In genomic region chr9:62560006-62560405, GRCm38 (mm10) we compare ENCODE assay signal across 8 mouse cellular contexts. TPM values are rescaled to one million over a fixed set of nuclear protein-coding genes. Genes with fewer than 3 reads are reported as not detected.
DNase-seq lines count a peak whose midpoint lies in the region; ATAC-seq and TF ChIP-seq lines count a peak whose summit lies in the region.

No protein-coding gene starts in this region.

- no peaks in the 10 kb centered on the region for H3K36me3 ChIP-seq in intestine, embryonic 15.5 days
- H3K36me3 ChIP-seq in lung, postnatal 0 days (ENCODE audit: insufficient read depth, low read length) = no peaks in the 10 kb centered on the region
- no peaks in the 10 kb centered on the region for H3K36me3 ChIP-seq in forebrain, embryonic 12.5 days (replicated peaks)
- H3K36me3 ChIP-seq in forebrain, embryonic 16.5 days (ENCODE audit: control insufficient read depth, insufficient read depth) = no peaks in the 10 kb centered on the region

- DNase-seq in 3134 (ENCODE audit: extremely low read depth, insufficient read length, low spot score) = peak; percentile 85
- DNase-seq in adrenal gland, adult 18-20 months (ENCODE audit: low spot score in 2 of 2) = peak; percentile 69 to 81
- DNase-seq in gastrocnemius, adult 8-10 months (ENCODE audit: low spot score in 2 of 2) = peak; percentile 78 to 87
- peak; percentile 72 for DNase-seq in lung, postnatal 0 days (ENCODE audit: low spot score)
- DNase-seq in retina, postnatal 1 day = no peak

- H3K9me3 ChIP-seq in intestine, embryonic 15.5 days = no peaks in the 10 kb centered on the region
- H3K9me3 ChIP-seq in lung, postnatal 0 days (ENCODE audit: low read length) = no peaks in the 10 kb centered on the region
- H3K9me3 ChIP-seq in forebrain, embryonic 12.5 days = no peaks in the 10 kb centered on the region
- H3K9me3 ChIP-seq in forebrain, embryonic 16.5 days (ENCODE audit: control insufficient read depth, low read length) = no peaks in the 10 kb centered on the region

- no peak for TF ChIP-seq EP300 in lung, postnatal 0 days (IDR thresholded peaks at IDR 0.05)

- 46% methylated on average over 5 of the region's 5 CpGs for WGBS in intestine, embryonic 15.5 days
- 29% methylated on average over 5 of the region's 5 CpGs for WGBS in lung, postnatal 0 days
- 75% methylated on average over 5 of the region's 5 CpGs for WGBS in forebrain, embryonic 12.5 days
- WGBS in forebrain, embryonic 16.5 days = 70% methylated on average over 5 of the region's 5 CpGs

- no peak for TF ChIP-seq CTCF in lung, postnatal 0 days (IDR thresholded peaks at IDR 0.05)

- H3K4me2 ChIP-seq in intestine, embryonic 15.5 days (replicated peaks) = no peak overlapping the region
- H3K4me2 ChIP-seq in lung, postnatal 0 days (replicated peaks; ENCODE audit: low read depth, low read length) = no peak overlapping the region
- H3K4me2 ChIP-seq in forebrain, embryonic 12.5 days = no peak overlapping the region
- H3K4me2 ChIP-seq in forebrain, embryonic 16.5 days (ENCODE audit: low read length) = no peak overlapping the region

- no peaks in the 10 kb centered on the region for H3K4me1 ChIP-seq in intestine, embryonic 15.5 days (replicated peaks)
- no peaks in the 10 kb centered on the region for H3K4me1 ChIP-seq in lung, postnatal 0 days (ENCODE audit: insufficient read depth, low read depth, low read length)
- peaks cover 5% of the 10 kb centered on the region for H3K4me1 ChIP-seq in forebrain, embryonic 12.5 days
- peaks cover 4% of the 10 kb centered on the region for H3K4me1 ChIP-seq in forebrain, embryonic 16.5 days (replicated peaks; ENCODE audit: control insufficient read depth, insufficient read depth, low read length)

- no peak overlapping the region for H3K27ac ChIP-seq in intestine, embryonic 15.5 days
- H3K27ac ChIP-seq in lung, postnatal 0 days (ENCODE audit: low read length) = no peak overlapping the region
- no peak overlapping the region for H3K27ac ChIP-seq in forebrain, embryonic 12.5 days
- H3K27ac ChIP-seq in forebrain, embryonic 16.5 days (ENCODE audit: low read length) = no peak overlapping the region

- peak; percentile 58; the same call in 1 of the 2 replicates for ATAC-seq in intestine, embryonic 15.5 days
- peak; percentile 89 for ATAC-seq in lung, postnatal 0 days
- ATAC-seq in forebrain, embryonic 12.5 days (ENCODE audit: low FRiP score) = no peak
- no peak for ATAC-seq in forebrain, embryonic 16.5 days

- H3K27me3 ChIP-seq in intestine, embryonic 15.5 days (replicated peaks) = no peaks in the 10 kb centered on the region
- no peaks in the 10 kb centered on the region for H3K27me3 ChIP-seq in lung, postnatal 0 days (replicated peaks; ENCODE audit: insufficient read depth, low read length)
- no peaks in the 10 kb centered on the region for H3K27me3 ChIP-seq in forebrain, embryonic 12.5 days
- no peaks in the 10 kb centered on the region for H3K27me3 ChIP-seq in forebrain, embryonic 16.5 days (replicated peaks; ENCODE audit: control insufficient read depth, insufficient read depth, low read length)

- H3K4me3 ChIP-seq in intestine, embryonic 15.5 days (replicated peaks) = no peak overlapping the region
- H3K4me3 ChIP-seq in lung, postnatal 0 days (ENCODE audit: low read depth, low read length) = no peak overlapping the region
- no peak overlapping the region for H3K4me3 ChIP-seq in forebrain, embryonic 12.5 days (replicated peaks)
- H3K4me3 ChIP-seq in forebrain, embryonic 16.5 days (replicated peaks; ENCODE audit: low read length) = no peak overlapping the region

- no peak overlapping the region for H3K9ac ChIP-seq in intestine, embryonic 15.5 days
- H3K9ac ChIP-seq in lung, postnatal 0 days (replicated peaks; ENCODE audit: low read depth) = no peak overlapping the region
- no peak overlapping the region for H3K9ac ChIP-seq in forebrain, embryonic 12.5 days
- no peak overlapping the region for H3K9ac ChIP-seq in forebrain, embryonic 16.5 days (replicated peaks; ENCODE audit: low read depth, low read length)

RNA-seq across cellular contexts. Expression of gene Coro2b, which starts 23.2 kb away (rescaled TPM):
- 10 to 100 TPM; 10.5 to 14.8 TPM for total RNA-seq in adrenal gland, adult 18-20 months (2021)
- total RNA-seq in gastrocnemius, adult 8-10 months (2022) = 1 to 10 TPM; 2.8 to 5.2 (median 3.9) TPM
- polyA plus RNA-seq in intestine, embryonic 15.5 days (2015; fragmentation: Nextera tagmentation; extraction: Ambion mirVana) = 7.6 and 8.8 TPM in 2 replicates
- polyA plus RNA-seq in lung, postnatal 0 days (2015; fragmentation: Nextera tagmentation; extraction: Ambion mirVana) = 13.9 and 15.8 TPM in 2 replicates
- polyA plus RNA-seq in forebrain, embryonic 12.5 days (2016; fragmentation: Nextera tagmentation; extraction: Ambion mirVana) = 37.6 and 38.1 TPM in 2 replicates
- polyA plus RNA-seq in forebrain, embryonic 16.5 days (2015; fragmentation: Nextera tagmentation; extraction: Ambion mirVana) = 41.7 and 44.9 TPM in 2 replicates

Comparison
In these comparisons a context has a peak if more than half of its experiments do, and no peak if none do; other contexts are left out.
1. ATAC-seq: peak in intestine, embryonic 15.5 days (single experiment) and lung, postnatal 0 days (single experiment); none in forebrain, embryonic 12.5 days (single experiment) and forebrain, embryonic 16.5 days (single experiment).